Mouse (Mus musculus) CH12.LX (cell line): ENCODE results near the gene Usp25. TPM values are rescaled to one million over a fixed set of nuclear protein-coding genes. Genes with fewer than 3 reads are reported as not detected.
A peak's percentile ranks its signal among the peaks of the same experiment; 100 is the strongest.

ENCODE experiments used
- DNase-seq: peaks from one replicate; pipeline ENCODE4 v3.0.0-alpha.2; 2013; ENCODE audit errors: extremely low read depth
- H3K27ac ChIP-seq: 2 replicates; pipeline ENCODE4 v1.5.1; 2012; ENCODE audit warnings: low read depth, mild to moderate bottlenecking, control low read depth, moderate library complexity; ENCODE audit not compliant: insufficient read depth
- H3K27me3 ChIP-seq: replicated peaks from 2 replicates; pipeline ENCODE3; 2012; ENCODE audit warnings: inconsistent platforms
- H3K36me3 ChIP-seq, 2 experiments: replicated peaks in 1 of 2; 2 replicates each; pipeline versions ENCODE3 to v1.6.1; 2012; ENCODE audit warnings: inconsistent platforms in 1 of 2, low read length in 1 of 2, mild to moderate bottlenecking in 1 of 2, mixed read lengths in 1 of 2, moderate library complexity in 1 of 2; ENCODE audit not compliant: control insufficient read depth in 1 of 2, insufficient read depth in 1 of 2
- H3K4me1 ChIP-seq, 2 experiments: 2 replicates each; pipeline ENCODE4 v1.6.1; 2012; ENCODE audit warnings: inconsistent platforms in 1 of 2, moderate library complexity in 1 of 2; ENCODE audit not compliant: insufficient read depth in 2 of 2, control insufficient read depth in 1 of 2
- H3K4me2 ChIP-seq: 2 replicates; pipeline ENCODE4 v1.6.1; 2012; ENCODE audit warnings: low read depth, mild to moderate bottlenecking, control low read depth; ENCODE audit not compliant: poor library complexity, insufficient read depth, severe bottlenecking
- H3K4me3 ChIP-seq, 3 experiments: fragments of 150-350 bp in 1 of 3; sonication (generic) in 1 of 3; replicated peaks in 1 of 3; 2 replicates each; pipeline versions ENCODE3 to v1.5.1; 2011 to 2012; ENCODE audit warnings: low read depth in 2 of 3, low read length in 2 of 3, mild to moderate bottlenecking in 2 of 3, moderate library complexity in 2 of 3, control low read depth in 1 of 3, improper control_type of control experiment in 1 of 3, inconsistent platforms in 1 of 3, mixed read lengths in 1 of 3; ENCODE audit not compliant: poor library complexity in 1 of 3
- H3K79me2 ChIP-seq: replicated peaks from 2 replicates; pipeline ENCODE4 v1.6.1; 2012; ENCODE audit warnings: mild to moderate bottlenecking, moderate library complexity; ENCODE audit not compliant: control insufficient read depth, poor library complexity, insufficient read depth, severe bottlenecking; ENCODE audit errors: extremely low read depth
- H3K9ac ChIP-seq: 2 replicates; pipeline ENCODE4 v1.6.1; 2012; ENCODE audit warnings: low read depth, mild to moderate bottlenecking, control low read depth, moderate library complexity; ENCODE audit not compliant: insufficient read depth
- H3K9me3 ChIP-seq: replicated peaks from 2 replicates; pipeline ENCODE3; 2012; ENCODE audit warnings: low read length, inconsistent platforms, mixed read lengths
- CHD1 ChIP-seq: IDR thresholded peaks from 2 replicates; pipeline ENCODE4 v1.6.1; 2012; ENCODE audit warnings: low read depth, low read length, improper control_type of control experiment, inconsistent platforms
- GABPA ChIP-seq: IDR thresholded peaks from 2 replicates; pipeline ENCODE4 v1.6.1; 2012; ENCODE audit warnings: low read depth, low read length, improper control_type of control experiment, inconsistent platforms; ENCODE audit not compliant: insufficient replicate concordance
- HCFC1 ChIP-seq: IDR thresholded peaks from 2 replicates; pipeline ENCODE4 v1.6.1; 2012; ENCODE audit warnings: low read depth, mild to moderate bottlenecking, inconsistent platforms, low read length, improper control_type of control experiment
- IRF4 ChIP-seq: IDR thresholded peaks from 2 replicates; pipeline ENCODE4 v1.6.1; 2014; ENCODE audit warnings: low read depth, mild to moderate bottlenecking, inconsistent platforms, low read length, improper control_type of control experiment
- JUND ChIP-seq: conservative IDR thresholded peaks from 2 replicates; pipeline ENCODE4 v1.6.1; 2011; ENCODE audit warnings: low read depth, low read length, improper control_type of control experiment
- MAX ChIP-seq: IDR thresholded peaks from 2 replicates; pipeline ENCODE4 v1.6.1; 2011; ENCODE audit warnings: low read length, improper control_type of control experiment
- MEF2A ChIP-seq: IDR thresholded peaks from 2 replicates; pipeline ENCODE4 v1.6.1; 2014; ENCODE audit warnings: low read depth, mild to moderate bottlenecking, inconsistent platforms, low read length, improper control_type of control experiment, borderline replicate concordance
- NELFE ChIP-seq: IDR thresholded peaks from 2 replicates; pipeline ENCODE4 v1.6.1; 2011; ENCODE audit warnings: low read depth, low read length, improper control_type of control experiment
- NRF1 ChIP-seq: IDR thresholded peaks from 2 replicates; pipeline ENCODE4 v1.6.1; 2014; ENCODE audit warnings: low read depth, mild to moderate bottlenecking, inconsistent platforms, low read length, improper control_type of control experiment, moderate library complexity
- TBP ChIP-seq: conservative IDR thresholded peaks from 2 replicates; pipeline ENCODE4 v1.6.1; 2011; ENCODE audit warnings: low read depth, low read length, improper control_type of control experiment
- TCF12 ChIP-seq: IDR thresholded peaks from 2 replicates; pipeline ENCODE4 v1.6.1; 2014; ENCODE audit warnings: low read depth, mild to moderate bottlenecking, inconsistent platforms, low read length, improper control_type of control experiment
- UBTF ChIP-seq: IDR thresholded peaks from 2 replicates; pipeline ENCODE4 v1.6.1; 2012; ENCODE audit warnings: low read depth, mild to moderate bottlenecking, inconsistent platforms, low read length, improper control_type of control experiment, moderate library complexity
- USF2 ChIP-seq: conservative IDR thresholded peaks from 2 replicates; pipeline ENCODE4 v1.6.1; 2011; ENCODE audit warnings: low read depth, low read length, improper control_type of control experiment
- ZKSCAN1 ChIP-seq: IDR thresholded peaks from 2 replicates; pipeline ENCODE4 v1.6.1; 2012; ENCODE audit warnings: low read depth, inconsistent platforms, low read length, improper control_type of control experiment, borderline replicate concordance
- ZMIZ1 ChIP-seq: IDR thresholded peaks from 2 replicates; pipeline ENCODE4 v1.6.1; 2012; ENCODE audit warnings: low read depth, mild to moderate bottlenecking, inconsistent platforms, low read length, improper control_type of control experiment
- ZNF384 ChIP-seq: IDR thresholded peaks from 2 replicates; pipeline ENCODE4 v1.6.1; 2012; ENCODE audit warnings: low read depth, low read length, improper control_type of control experiment, inconsistent platforms
- dilution Hi-C: fragments of 300-500 bp; cut with MboI; formaldehyde crosslinking; loops from 2 replicates; pipeline ENCODE4 v1.14.3; 2020; ENCODE audit warnings: low sequenced_read_pairs; ENCODE audit not compliant: extremely low pct_unique_long_range_greater_than_20kb, extremely low pct_ligation_motif_present
- in situ Hi-C: fragments of 300-500 bp; cut with MboI; formaldehyde crosslinking; loops from 3 replicates; pipeline ENCODE4 v1.14.3; 2019; ENCODE audit warnings: low sequenced_read_pairs, low pct_ligation_motif_present, low pct_unique_long_range_greater_than_20kb, mixed read lengths
- polyA plus RNA-seq: library from polyadenylated mRNA; unstranded; fragments of >175 nt; gene quantifications from 2 replicates; pipeline ENCODE4 v1.2.1, GENCODE M21; 2012; ENCODE audit warnings: low read depth; ENCODE audit not compliant: insufficient read length
- total RNA-seq, 2 experiments: library from RNA; depleted of rRNA; stranded (reverse); fragments of 300-350 nt in 1 of 2; fragments of >200 nt in 1 of 2; gene quantifications; 2 replicates each; pipeline ENCODE4 v1.2.3; 2012 to 2014

Gene Usp25
- total and polyA plus RNA-seq, 3 experiments = 30.5 to 42.1 (median 32.5) TPM

DNA sequence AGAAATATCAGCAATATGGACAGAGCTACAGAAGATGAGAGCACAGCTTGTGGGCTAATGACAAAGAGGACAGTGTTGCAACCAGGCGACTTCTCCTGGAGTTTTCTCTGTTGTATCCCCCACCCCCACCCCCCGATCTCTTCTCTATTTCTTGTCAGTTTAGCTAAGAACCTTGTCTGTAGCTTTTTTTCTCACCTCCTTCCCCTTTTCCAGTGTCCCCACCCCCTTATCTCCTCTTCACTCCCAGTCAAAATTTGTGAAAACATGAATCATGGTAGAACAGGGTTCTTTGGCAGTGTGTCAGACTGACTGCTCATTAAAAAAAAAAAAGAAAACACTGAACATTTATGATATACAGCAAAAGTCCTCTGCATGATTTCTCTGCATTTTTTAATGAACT lies 16.9 kb downstream of the Usp25 start:
- Histone ChIP-seq H3K36me3 (peaks cover 4 to 62% of the 10 kb centered on the region in 2 experiments), H3K4me2 (no peak overlapping the region), H3K27ac (no peak overlapping the region), H3K79me2 (peaks cover 9% of the 10 kb centered on the region; the same call in 1 of the 2 replicates), H3K27me3 (no peaks in the 10 kb centered on the region), H3K9me3 (no peaks in the 10 kb centered on the region), H3K4me1 (peaks cover 0 to 19% of the 10 kb centered on the region in 2 experiments; a peak in 2 of 4 replicates), H3K4me3 (no peak overlapping the region), H3K9ac (no peak overlapping the region)
- DNase-seq = no peak
- no peak for TF ChIP-seq USF2
- no peak for TF ChIP-seq MEF2A
- TF ChIP-seq IRF4 = no peak
- no peak for TF ChIP-seq JUND
- no peak for TF ChIP-seq NELFE
- in situ Hi-C loops = no loop called here
- dilution Hi-C loops = no loop called here

DNA sequence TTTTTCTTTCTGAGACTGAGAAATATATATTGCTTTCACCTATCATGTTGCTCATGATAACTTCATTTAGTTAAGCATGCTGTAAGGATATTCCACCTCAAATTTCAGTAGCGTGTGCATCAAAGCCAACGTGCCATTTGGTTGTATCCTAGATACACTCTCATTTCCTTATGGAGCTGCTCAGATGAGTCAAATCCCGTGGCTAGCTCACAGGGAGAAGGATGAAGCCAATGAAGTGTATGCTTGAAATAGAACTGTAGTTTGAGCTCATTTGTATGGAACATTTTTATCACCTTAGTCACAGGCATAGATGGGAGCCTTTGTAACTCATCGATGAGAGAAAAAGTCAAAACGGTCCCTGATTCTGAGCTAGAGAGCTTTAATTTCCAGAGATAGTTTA lies 20.8 kb downstream of the Usp25 start:
- in situ Hi-C loops = no loop called here
- TF ChIP-seq TCF12 (no peak), TBP (no peak), UBTF (no peak), MAX (no peak), JUND (no peak), USF2 (no peak), HCFC1 (no peak), ZKSCAN1 (no peak), ZMIZ1 (no peak), GABPA (no peak), CHD1 (no peak)
- no peaks in the 10 kb centered on the region for H3K9me3 ChIP-seq
- H3K4me1 ChIP-seq = peaks cover 0 to 19% of the 10 kb centered on the region in 2 experiments; a peak in 2 of 4 replicates
- H3K4me2 ChIP-seq = no peak overlapping the region
- peaks cover 5% of the 10 kb centered on the region; the same call in 1 of the 2 replicates for H3K79me2 ChIP-seq
- peaks cover 19 to 65% of the 10 kb centered on the region in 2 experiments for H3K36me3 ChIP-seq
- H3K9ac ChIP-seq = no peak overlapping the region
- H3K27me3 ChIP-seq = no peaks in the 10 kb centered on the region
- dilution Hi-C loops = no loop called here
- H3K27ac ChIP-seq = no peak overlapping the region
- H3K4me3 ChIP-seq = no peak overlapping the region
- DNase-seq = no peak

DNA sequence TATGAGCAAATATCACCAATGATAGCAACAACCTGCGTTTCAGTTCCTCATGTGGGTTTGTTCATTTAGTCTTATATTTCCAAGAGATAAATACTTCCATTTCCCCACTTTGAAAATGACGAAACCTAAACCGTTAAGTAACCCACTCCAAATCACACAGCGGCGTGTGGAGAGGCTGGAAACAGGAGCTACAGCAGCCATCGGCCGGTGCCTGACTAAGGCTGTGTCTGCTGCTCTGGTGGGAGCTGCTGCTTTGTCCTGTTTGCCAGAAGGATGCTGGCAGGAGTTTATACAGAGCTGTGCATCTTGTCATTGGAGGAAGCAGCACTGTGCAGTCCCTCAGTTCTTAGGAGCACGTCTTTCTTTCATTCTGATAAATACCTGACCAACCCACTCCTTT lies 21.2 kb downstream of the Usp25 start:
- peaks cover 20 to 65% of the 10 kb centered on the region in 2 experiments for H3K36me3 ChIP-seq
- peak; percentile 6 for DNase-seq
- dilution Hi-C loops = no loop called here

More for the DNA sequence above, 21.2 kb downstream of the Usp25 start:
- Histone ChIP-seq H3K27me3 (no peaks in the 10 kb centered on the region), H3K27ac (no peak overlapping the region), H3K4me1 (peaks cover 0 to 19% of the 10 kb centered on the region in 2 experiments; a peak in 2 of 4 replicates), H3K9me3 (no peaks in the 10 kb centered on the region), H3K9ac (no peak overlapping the region), H3K4me3 (no peak overlapping the region), H3K4me2 (no peak overlapping the region), H3K79me2 (peaks cover 4% of the 10 kb centered on the region; the same call in 1 of the 2 replicates)
- in situ Hi-C loops = no loop called here
- no peak for TF ChIP-seq NRF1
- TF ChIP-seq CHD1 = no peak
- TF ChIP-seq ZNF384 = no peak
- TF ChIP-seq NELFE = no peak
